Mouse (Mus musculus) CH12.LX (cell line): ENCODE results near the gene Taf12. TPM values are rescaled to one million over a fixed set of nuclear protein-coding genes. Genes with fewer than 3 reads are reported as not detected.
A peak's percentile ranks its signal among the peaks of the same experiment; 100 is the strongest.

Source experiments
- DNase-seq: peaks from one replicate; pipeline ENCODE4 v3.0.0-alpha.2; 2013; ENCODE audit errors: extremely low read depth
- H3K27ac ChIP-seq: 2 replicates; pipeline ENCODE4 v1.5.1; 2012; ENCODE audit warnings: low read depth, mild to moderate bottlenecking, control low read depth, moderate library complexity; ENCODE audit not compliant: insufficient read depth
- H3K27me3 ChIP-seq: replicated peaks from 2 replicates; pipeline ENCODE3; 2012; ENCODE audit warnings: inconsistent platforms
- H3K36me3 ChIP-seq, 2 experiments: replicated peaks in 1 of 2; 2 replicates each; pipeline versions ENCODE3 to v1.6.1; 2012; ENCODE audit warnings: inconsistent platforms in 1 of 2, low read length in 1 of 2, mild to moderate bottlenecking in 1 of 2, mixed read lengths in 1 of 2, moderate library complexity in 1 of 2; ENCODE audit not compliant: control insufficient read depth in 1 of 2, insufficient read depth in 1 of 2
- H3K4me1 ChIP-seq, 2 experiments: 2 replicates each; pipeline ENCODE4 v1.6.1; 2012; ENCODE audit warnings: inconsistent platforms in 1 of 2, moderate library complexity in 1 of 2; ENCODE audit not compliant: insufficient read depth in 2 of 2, control insufficient read depth in 1 of 2
- H3K4me2 ChIP-seq: 2 replicates; pipeline ENCODE4 v1.6.1; 2012; ENCODE audit warnings: low read depth, mild to moderate bottlenecking, control low read depth; ENCODE audit not compliant: poor library complexity, insufficient read depth, severe bottlenecking
- H3K4me3 ChIP-seq, 3 experiments: fragments of 150-350 bp in 1 of 3; sonication (generic) in 1 of 3; replicated peaks in 1 of 3; 2 replicates each; pipeline versions ENCODE3 to v1.5.1; 2011 to 2012; ENCODE audit warnings: low read depth in 2 of 3, low read length in 2 of 3, mild to moderate bottlenecking in 2 of 3, moderate library complexity in 2 of 3, control low read depth in 1 of 3, improper control_type of control experiment in 1 of 3, inconsistent platforms in 1 of 3, mixed read lengths in 1 of 3; ENCODE audit not compliant: poor library complexity in 1 of 3
- H3K79me2 ChIP-seq: replicated peaks from 2 replicates; pipeline ENCODE4 v1.6.1; 2012; ENCODE audit warnings: mild to moderate bottlenecking, moderate library complexity; ENCODE audit not compliant: control insufficient read depth, poor library complexity, insufficient read depth, severe bottlenecking; ENCODE audit errors: extremely low read depth
- H3K9ac ChIP-seq: 2 replicates; pipeline ENCODE4 v1.6.1; 2012; ENCODE audit warnings: low read depth, mild to moderate bottlenecking, control low read depth, moderate library complexity; ENCODE audit not compliant: insufficient read depth
- H3K9me3 ChIP-seq: replicated peaks from 2 replicates; pipeline ENCODE3; 2012; ENCODE audit warnings: low read length, inconsistent platforms, mixed read lengths
- BHLHE40 ChIP-seq: IDR thresholded peaks from 2 replicates; pipeline ENCODE4 v1.6.1; 2011; ENCODE audit warnings: mild to moderate bottlenecking, low read depth, low read length, improper control_type of control experiment
- CHD2 ChIP-seq: IDR thresholded peaks from 2 replicates; pipeline ENCODE4 v1.6.1; 2011; ENCODE audit warnings: low read length, improper control_type of control experiment
- ELF1 ChIP-seq: IDR thresholded peaks from 2 replicates; pipeline ENCODE4 v1.6.1; 2014; ENCODE audit warnings: low read depth, mild to moderate bottlenecking, inconsistent platforms, low read length, improper control_type of control experiment
- ETS1 ChIP-seq: conservative IDR thresholded peaks from 2 replicates; pipeline ENCODE4 v1.6.1; 2012; ENCODE audit warnings: low read depth, mild to moderate bottlenecking, inconsistent platforms, low read length, improper control_type of control experiment, moderate library complexity
- HCFC1 ChIP-seq: IDR thresholded peaks from 2 replicates; pipeline ENCODE4 v1.6.1; 2012; ENCODE audit warnings: low read depth, mild to moderate bottlenecking, inconsistent platforms, low read length, improper control_type of control experiment
- JUND ChIP-seq: conservative IDR thresholded peaks from 2 replicates; pipeline ENCODE4 v1.6.1; 2011; ENCODE audit warnings: low read depth, low read length, improper control_type of control experiment
- MEF2A ChIP-seq: IDR thresholded peaks from 2 replicates; pipeline ENCODE4 v1.6.1; 2014; ENCODE audit warnings: low read depth, mild to moderate bottlenecking, inconsistent platforms, low read length, improper control_type of control experiment, borderline replicate concordance
- MXI1 ChIP-seq: IDR thresholded peaks from 2 replicates; pipeline ENCODE4 v1.6.1; 2011; ENCODE audit warnings: mild to moderate bottlenecking, low read depth, low read length, improper control_type of control experiment
- NELFE ChIP-seq: IDR thresholded peaks from 2 replicates; pipeline ENCODE4 v1.6.1; 2011; ENCODE audit warnings: low read depth, low read length, improper control_type of control experiment
- NRF1 ChIP-seq: IDR thresholded peaks from 2 replicates; pipeline ENCODE4 v1.6.1; 2014; ENCODE audit warnings: low read depth, mild to moderate bottlenecking, inconsistent platforms, low read length, improper control_type of control experiment, moderate library complexity
- PAX5 ChIP-seq: IDR thresholded peaks from 2 replicates; pipeline ENCODE4 v1.6.1; 2012; ENCODE audit warnings: low read length, inconsistent platforms, mixed read lengths
- POLR2A ChIP-seq: IDR thresholded peaks from 2 replicates; pipeline ENCODE4 v1.6.1; 2011; ENCODE audit warnings: low read depth, mild to moderate bottlenecking, improper control_type of control experiment, low read length
- RAD21 ChIP-seq: IDR thresholded peaks from 2 replicates; pipeline ENCODE4 v1.6.1; 2011; ENCODE audit warnings: low read depth, mild to moderate bottlenecking, low read length, improper control_type of control experiment, moderate library complexity
- TCF12 ChIP-seq: IDR thresholded peaks from 2 replicates; pipeline ENCODE4 v1.6.1; 2014; ENCODE audit warnings: low read depth, mild to moderate bottlenecking, inconsistent platforms, low read length, improper control_type of control experiment
- ZC3H11A ChIP-seq: IDR thresholded peaks from 2 replicates; pipeline ENCODE4 v1.6.1; 2012; ENCODE audit warnings: low read depth, mild to moderate bottlenecking, inconsistent platforms, low read length, improper control_type of control experiment
- ZKSCAN1 ChIP-seq: IDR thresholded peaks from 2 replicates; pipeline ENCODE4 v1.6.1; 2012; ENCODE audit warnings: low read depth, inconsistent platforms, low read length, improper control_type of control experiment, borderline replicate concordance
- ZMIZ1 ChIP-seq: IDR thresholded peaks from 2 replicates; pipeline ENCODE4 v1.6.1; 2012; ENCODE audit warnings: low read depth, mild to moderate bottlenecking, inconsistent platforms, low read length, improper control_type of control experiment
- ZNF384 ChIP-seq: IDR thresholded peaks from 2 replicates; pipeline ENCODE4 v1.6.1; 2012; ENCODE audit warnings: low read depth, low read length, improper control_type of control experiment, inconsistent platforms
- dilution Hi-C: fragments of 300-500 bp; cut with MboI; formaldehyde crosslinking; loops from 2 replicates; pipeline ENCODE4 v1.14.3; 2020; ENCODE audit warnings: low sequenced_read_pairs; ENCODE audit not compliant: extremely low pct_unique_long_range_greater_than_20kb, extremely low pct_ligation_motif_present
- in situ Hi-C: fragments of 300-500 bp; cut with MboI; formaldehyde crosslinking; loops from 3 replicates; pipeline ENCODE4 v1.14.3; 2019; ENCODE audit warnings: low sequenced_read_pairs, low pct_ligation_motif_present, low pct_unique_long_range_greater_than_20kb, mixed read lengths
- polyA plus RNA-seq: library from polyadenylated mRNA; unstranded; fragments of >175 nt; gene quantifications from 2 replicates; pipeline ENCODE4 v1.2.1, GENCODE M21; 2012; ENCODE audit warnings: low read depth; ENCODE audit not compliant: insufficient read length
- total RNA-seq, 2 experiments: library from RNA; depleted of rRNA; stranded (reverse); fragments of 300-350 nt in 1 of 2; fragments of >200 nt in 1 of 2; gene quantifications; 2 replicates each; pipeline ENCODE4 v1.2.3; 2012 to 2014

Gene Taf12
- total and polyA plus RNA-seq, 3 experiments = 29.8 to 74.7 (median 47.8) TPM

- TF ChIP-seq MXI1 (no peak), NELFE (0 out of 2 replicates have a peak, but pooled peaks have one; percentile 25), RAD21 (no peak), CHD2 (no peak), HCFC1 (no peak)
Observed at GRCm38 (mm10) chr4:132299849-132300248, 25.7 kb downstream of the Taf12 start (continued).

- Histone ChIP-seq H3K36me3 (no peaks in the 10 kb centered on the region), H3K4me1 (peaks cover 10 to 26% of the 10 kb centered on the region in 2 experiments), H3K9ac (no peak overlapping the region), H3K4me3 (no peak overlapping the region), H3K9me3 (no peaks in the 10 kb centered on the region), H3K4me2 (no peak overlapping the region), H3K79me2 (no peaks in the 10 kb centered on the region), H3K27ac (no peak overlapping the region), H3K27me3 (no peaks in the 10 kb centered on the region)
- no peak for DNase-seq
- in situ Hi-C loops = loop anchor here (5.0 to 25.0 kb wide), 2 partner anchors 36 to 211 kb away; partner anchors contain the start of gene Sesn2
- dilution Hi-C loops = no loop called here
- TF ChIP-seq ZMIZ1 (no peak), MXI1 (no peak), MEF2A (no peak), JUND (no peak), ETS1 (no peak), ZC3H11A (no peak), PAX5 (no peak), POLR2A (no peak), NRF1 (no peak), HCFC1 (no peak), ELF1 (no peak), TCF12 (no peak)
Observed at GRCm38 (mm10) chr4:132301486-132301885, 27.3 kb downstream of the Taf12 start.

DNA sequence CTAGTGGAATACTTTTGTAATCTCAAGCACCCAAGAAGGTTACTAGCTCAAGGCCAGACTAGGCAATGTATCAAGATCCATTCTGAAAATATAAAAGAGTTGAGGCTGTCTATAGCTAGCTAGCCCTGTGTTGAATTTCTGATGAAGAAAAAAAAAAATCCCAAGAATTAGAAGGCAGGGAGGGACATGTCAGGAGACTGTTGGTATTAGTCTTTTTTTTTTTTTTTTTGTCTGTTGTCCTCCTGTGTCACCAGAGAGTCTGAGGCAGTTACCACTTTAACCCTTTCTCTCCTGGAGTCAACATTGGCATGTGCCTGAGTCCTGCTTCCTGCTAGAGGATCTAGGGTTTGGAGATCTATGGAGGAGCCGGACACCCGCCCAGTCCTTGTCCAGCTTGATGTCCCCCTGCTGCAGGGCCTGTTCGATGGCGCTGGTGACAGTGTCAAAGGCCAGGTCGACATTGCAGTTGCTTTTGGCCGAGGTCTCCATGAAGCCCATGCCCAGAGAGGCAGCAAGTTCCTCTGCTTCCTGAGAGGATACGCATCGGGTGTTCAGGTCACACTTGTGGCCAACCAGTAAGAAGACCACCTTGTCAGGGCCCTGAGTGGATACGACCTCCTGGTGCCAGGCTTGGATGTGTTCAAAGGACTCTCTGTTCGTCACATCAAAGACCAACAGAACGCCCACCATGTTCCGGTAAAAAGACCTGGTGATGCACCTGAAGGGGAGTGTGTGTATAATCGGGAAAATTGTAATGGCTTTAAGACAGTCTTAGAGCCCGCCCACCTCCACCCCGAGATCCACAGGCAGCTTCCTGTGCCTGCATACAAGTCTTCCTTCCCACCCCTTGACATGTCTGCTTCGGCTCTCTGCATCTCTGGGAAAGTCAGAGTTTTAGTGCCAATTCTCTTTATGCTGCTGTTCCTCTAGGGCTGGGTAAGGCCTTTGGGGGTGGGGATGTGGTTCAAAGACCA, 28.1 kb downstream of the Taf12 start:
- Histone ChIP-seq H3K4me2 (0 out of 2 replicates have a peak overlapping the region, but pooled peaks have one; percentile 29), H3K36me3 (no peaks in the 10 kb centered on the region), H3K79me2 (no peaks in the 10 kb centered on the region), H3K9ac (no peak overlapping the region), H3K27me3 (no peaks in the 10 kb centered on the region), H3K9me3 (no peaks in the 10 kb centered on the region), H3K27ac (no peak overlapping the region), H3K4me3 (no peak overlapping the region), H3K4me1 (peaks cover 10 to 26% of the 10 kb centered on the region in 2 experiments)
- in situ Hi-C loops (loop anchor here (5.0 to 25.0 kb wide), 2 partner anchors 35 to 210 kb away; partner anchors contain the start of gene Sesn2), dilution Hi-C loops (no loop called here)
- DNase-seq = no peak
- TF ChIP-seq BHLHE40 = no peak
- no peak for TF ChIP-seq TCF12
- TF ChIP-seq ZKSCAN1 = no peak
- peak; percentile 57 for TF ChIP-seq ZNF384
